Mouse (Mus musculus) cortical plate, adult 2 months (tissue): ENCODE results near the gene Zfp335. TPM values are rescaled to one million over a fixed set of nuclear protein-coding genes. Genes with fewer than 3 reads are reported as not detected.
"Not testable (repeated sequence)": the region's sequence is repeated elsewhere in the genome, so short reads cannot be mapped to it uniquely, and the experiment has no call there.

Source experiments
- H3K27ac ChIP-seq: fragments of 200-500 bp; 2 replicates; pipeline ENCODE4 v1.5.1; 2012; ENCODE audit warnings: low read length, control low read depth, inconsistent platforms; ENCODE audit not compliant: insufficient read depth
- H3K4me1 ChIP-seq: fragments of 200-500 bp; 2 replicates; pipeline ENCODE4 v1.6.1; 2011; ENCODE audit warnings: low read length; ENCODE audit not compliant: control insufficient read depth, insufficient read depth
- H3K4me3 ChIP-seq: fragments of 200-500 bp; 2 replicates; pipeline ENCODE4 v1.5.1; 2011; ENCODE audit warnings: mild to moderate bottlenecking, low read length, control low read depth; ENCODE audit not compliant: insufficient read depth
- CTCF ChIP-seq: fragments of 200-500 bp; IDR thresholded peaks from 2 replicates; pipeline ENCODE4 v1.5.1; 2011; ENCODE audit warnings: mild to moderate bottlenecking, control low read depth, low read length; ENCODE audit not compliant: insufficient read depth; ENCODE audit errors: extremely low read depth
- POLR2A ChIP-seq: fragments of 200-500 bp; IDR thresholded peaks from 2 replicates; pipeline ENCODE4 v1.6.1; 2011; ENCODE audit warnings: mild to moderate bottlenecking, low read length, control low read depth; ENCODE audit not compliant: insufficient read depth; ENCODE audit errors: extremely low read depth
- polyA plus RNA-seq: library from polyadenylated mRNA; depleted of rRNA; stranded (reverse); fragments of >200 nt; gene quantifications from 2 replicates; pipeline ENCODE4 v1.2.3, GENCODE M21; 2012

The Zfp335 gene
- polyA plus RNA-seq, 1 experiment, result 29.1 TPM

DNA sequence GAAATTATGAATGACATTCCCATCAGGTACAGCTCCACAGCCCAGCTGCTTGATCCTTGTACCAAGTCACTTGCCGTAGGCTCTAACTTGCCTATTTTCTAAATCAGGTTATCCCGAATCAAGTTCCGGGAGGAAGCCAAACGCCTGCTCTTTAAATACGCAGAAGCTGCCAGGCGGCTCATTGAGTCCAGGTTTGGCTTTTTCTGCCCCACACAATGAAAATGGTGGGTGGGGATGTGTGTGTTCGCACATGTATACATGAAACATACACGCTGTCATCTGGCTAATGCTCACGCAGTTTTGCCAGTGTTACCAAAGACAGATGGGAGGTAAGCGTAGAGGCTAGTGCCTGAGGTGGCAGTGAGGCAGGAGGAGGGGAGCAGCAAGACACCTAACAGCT, 24.9 kb downstream of the Zfp335 start:
- Histone ChIP-seq H3K4me3 (no peak overlapping the region), H3K4me1 (peaks cover 5% of the 10 kb centered on the region; the same call in 1 of the 2 replicates), H3K27ac (no peak overlapping the region)
- TF ChIP-seq CTCF, result no peak
- no peak for TF ChIP-seq POLR2A

DNA sequence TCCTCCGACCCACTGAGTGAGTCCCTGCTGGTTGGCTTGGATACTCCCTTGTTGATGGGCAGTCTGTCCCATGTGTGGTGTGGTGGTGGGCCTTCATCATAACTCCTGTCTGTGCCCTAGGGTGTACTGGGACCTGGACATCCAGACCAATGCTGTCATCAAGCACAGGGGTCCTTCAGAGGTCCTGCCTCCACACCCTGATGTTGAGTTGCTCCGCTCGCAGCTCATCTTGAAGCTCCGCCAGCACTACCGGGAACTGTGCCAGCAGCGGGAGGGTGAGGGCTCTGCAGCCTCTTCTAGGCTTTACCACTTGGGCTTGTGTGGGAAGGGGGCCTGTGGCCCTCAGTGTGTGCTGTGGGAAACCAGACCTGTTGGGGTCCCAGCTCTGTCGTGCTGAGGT, 25.8 kb downstream of the Zfp335 start:
- H3K4me3 ChIP-seq, result no peak overlapping the region
- TF ChIP-seq POLR2A, result no peak
- TF ChIP-seq CTCF, result no peak
- H3K27ac ChIP-seq, result no peak overlapping the region
- peaks cover 5% of the 10 kb centered on the region; the same call in 1 of the 2 replicates for H3K4me1 ChIP-seq

DNA sequence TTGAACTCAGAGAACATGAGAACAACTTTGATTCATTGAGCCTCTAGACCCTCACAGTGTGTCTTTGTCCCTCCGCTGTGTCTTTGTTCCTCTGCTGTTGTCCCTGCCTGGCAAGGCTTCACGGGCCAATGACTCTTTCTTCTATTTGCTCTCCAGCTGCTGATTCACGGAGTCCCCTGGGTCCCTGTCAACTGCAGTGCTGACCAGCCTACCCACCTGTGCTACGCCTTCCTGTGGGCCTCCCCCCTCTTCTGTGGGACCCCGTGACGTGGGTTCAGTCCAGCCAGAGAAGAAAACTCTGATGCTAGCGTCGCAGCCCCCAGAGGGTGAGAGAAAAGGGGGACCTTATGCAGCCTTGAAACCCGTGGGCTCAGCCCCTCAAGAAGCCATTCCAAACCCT, 28.9 kb downstream of the Zfp335 start:
- H3K4me1 ChIP-seq, result peaks cover 8% of the 10 kb centered on the region; the same call in 1 of the 2 replicates
- no peak overlapping the region for H3K4me3 ChIP-seq
- no peak for TF ChIP-seq CTCF
- no peak for TF ChIP-seq POLR2A
- no peak overlapping the region for H3K27ac ChIP-seq

GRCm38 (mm10) chr2:164879568-164880277, 31.8 kb downstream of the Zfp335 start:
- H3K4me1 ChIP-seq, result peaks cover 3% of the 10 kb centered on the region; the same call in 1 of the 2 replicates
- H3K4me3 ChIP-seq, result peak overlapping the region; percentile 62
- TF ChIP-seq CTCF (no peak), POLR2A (peak; percentile 100)
- peak overlapping the region; percentile 99 for H3K27ac ChIP-seq

DNA sequence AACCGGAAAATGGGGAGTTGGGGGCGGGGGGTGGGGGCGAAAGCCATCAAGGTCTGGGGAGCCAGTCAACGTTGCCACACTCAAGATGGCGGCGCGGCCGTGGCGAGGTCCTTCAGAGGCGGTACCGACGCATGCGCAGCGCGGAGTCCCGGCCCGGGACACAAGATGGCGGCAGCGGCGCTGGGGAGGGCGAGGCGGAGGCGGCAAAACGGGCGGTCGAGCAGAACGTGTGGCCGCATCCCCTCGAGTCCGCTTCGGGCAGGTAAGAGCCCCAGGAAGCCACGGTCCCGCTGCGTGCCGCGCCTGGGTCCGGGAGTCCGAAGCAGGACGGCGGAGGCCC, 32.4 kb downstream of the Zfp335 start, which contains the start of gene Pcif1:
TSS of gene Pcif1 (plus strand) at position 77 of the 340 bp plus-strand sequence.
- peak within 1 kb of the TSS; percentile 99 for H3K27ac ChIP-seq
- peak within 1 kb of the TSS; percentile 62 for H3K4me3 ChIP-seq
- peaks cover 3% of the 10 kb centered on the region; the same call in 1 of the 2 replicates for H3K4me1 ChIP-seq
- TF ChIP-seq CTCF, result no peak
- TF ChIP-seq POLR2A, result peak; percentile 80

DNA sequence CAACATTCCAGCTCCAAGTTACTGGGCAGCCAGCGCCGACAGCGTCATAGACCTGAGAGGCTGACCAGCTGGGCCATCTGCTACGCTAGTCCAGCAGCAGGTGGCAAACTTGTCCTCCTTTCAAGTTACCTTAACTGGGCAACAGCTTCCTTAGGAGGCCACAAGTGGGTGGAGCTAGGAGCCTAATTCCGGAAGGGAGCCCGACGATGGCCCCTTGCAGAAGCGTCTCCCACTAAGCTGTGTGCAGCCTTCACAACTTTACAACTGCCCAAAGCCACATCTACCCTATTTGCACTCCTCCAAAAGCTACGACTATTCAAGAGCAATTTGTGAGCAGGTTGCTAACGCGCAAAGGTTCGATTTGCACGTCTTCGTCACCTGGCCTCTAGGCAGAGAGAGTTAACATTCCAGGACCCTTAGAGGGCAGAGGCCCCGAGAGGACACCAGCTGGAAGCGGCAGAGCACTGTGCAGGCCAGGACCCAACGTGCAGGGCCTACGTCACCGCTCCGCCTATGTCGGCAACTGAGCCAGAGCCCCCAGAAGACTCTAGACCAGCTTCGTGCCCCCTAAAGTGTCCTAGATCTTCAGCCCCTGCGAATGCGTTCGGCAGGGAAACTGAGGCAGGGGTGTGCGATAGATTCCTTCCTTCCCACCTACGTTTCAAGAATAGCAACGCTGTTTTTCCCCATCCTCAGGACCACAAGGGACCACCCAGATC, 32.9 kb downstream of the Zfp335 start:
- peak overlapping the region; percentile 73 for H3K27ac ChIP-seq

DNA sequence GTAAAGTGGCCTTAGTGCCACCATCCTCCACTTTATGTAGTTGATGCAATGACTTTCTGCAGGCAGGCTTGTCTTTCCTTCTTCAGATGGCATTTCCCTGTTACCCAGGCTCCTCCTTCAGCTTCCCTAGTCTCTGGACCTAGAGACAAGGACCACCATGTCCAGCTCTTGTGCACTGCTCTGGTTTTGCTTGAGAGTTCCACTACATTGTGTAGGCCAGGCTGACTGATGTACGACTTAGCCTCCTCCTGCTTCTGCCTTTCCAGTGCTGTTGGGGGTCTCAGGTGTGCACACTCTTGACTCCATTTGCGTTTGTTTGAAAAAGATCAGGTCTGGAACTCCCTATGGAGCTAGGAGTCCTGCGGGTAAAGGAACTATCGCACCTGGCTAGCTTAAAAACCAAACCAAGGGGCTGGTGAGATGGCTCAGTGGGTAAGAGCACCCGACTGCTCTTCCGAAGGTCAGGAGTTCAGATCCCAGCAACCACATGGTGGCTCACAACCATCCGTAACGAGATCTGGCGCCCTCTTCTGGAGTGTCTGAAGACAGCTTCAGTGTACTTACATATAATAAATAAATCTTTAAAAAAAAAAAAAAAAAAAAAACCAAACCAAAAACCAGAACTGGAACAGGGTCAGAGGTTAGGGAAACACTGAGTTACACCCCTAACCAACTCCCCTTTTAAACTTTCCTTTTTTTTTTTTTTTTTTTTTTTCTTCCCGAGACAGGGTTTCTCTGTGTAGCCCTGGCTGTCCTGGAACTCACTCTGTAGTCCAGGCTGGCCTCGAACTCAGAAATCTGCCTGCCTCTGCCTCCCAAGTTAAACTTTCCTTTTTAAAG, 34.0 kb downstream of the Zfp335 start:
- 0 out of 2 replicates have a peak, but pooled peaks have one; percentile 9 for TF ChIP-seq POLR2A
- not testable (repeated sequence) for H3K4me3 ChIP-seq, H3K27ac ChIP-seq, H3K4me1 ChIP-seq

More for the DNA sequence above, 32.9 kb downstream of the Zfp335 start:
- Histone ChIP-seq H3K4me1 (peaks cover 3% of the 10 kb centered on the region; the same call in 1 of the 2 replicates), H3K4me3 (peak overlapping the region; percentile 62)
- TF ChIP-seq POLR2A, result no peak

DNA sequence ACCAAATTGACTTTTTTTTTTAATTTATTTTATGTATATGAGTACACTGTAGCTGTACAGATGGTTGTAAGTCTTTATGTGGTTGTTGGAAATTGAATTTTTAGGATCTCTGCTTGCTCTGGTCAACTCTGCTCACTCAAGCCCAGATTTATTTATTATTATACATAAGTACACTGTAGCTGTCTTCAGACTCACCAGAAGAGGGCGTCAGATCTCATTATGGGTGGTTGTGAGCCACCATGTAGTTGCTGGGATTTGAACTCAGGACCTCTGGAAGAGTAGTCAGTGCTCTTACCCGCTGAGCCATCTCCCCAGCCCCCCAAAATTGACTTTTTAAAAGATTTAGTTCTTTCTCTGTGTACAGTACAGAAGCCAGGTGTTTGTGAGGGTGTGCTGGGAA, 35.9 kb downstream of the Zfp335 start:
- H3K27ac ChIP-seq, H3K4me1 ChIP-seq, H3K4me3 ChIP-seq: not testable (repeated sequence)

- TF ChIP-seq CTCF (no peak), POLR2A (no peak)
- Histone ChIP-seq H3K27ac (peak overlapping the region; percentile 19; the same call in 1 of the 2 replicates), H3K4me3 (no peak overlapping the region), H3K4me1 (no peaks in the 10 kb centered on the region)
Measured at GRCm38 (mm10) chr2:164874239-164874769, 37.3 kb downstream of the Zfp335 start.

- TF ChIP-seq CTCF (no peak), POLR2A (no peak)
- H3K4me1 ChIP-seq, result no peaks in the 10 kb centered on the region
- no peak overlapping the region for H3K4me3 ChIP-seq
- H3K27ac ChIP-seq, result 0 out of 2 replicates have a peak overlapping the region, but pooled peaks have one; percentile 78
Measured at GRCm38 (mm10) chr2:164873621-164874020, 37.9 kb downstream of the Zfp335 start.
